ENCODE assay signal across 10 mouse cellular contexts in the genomic region with DNA sequence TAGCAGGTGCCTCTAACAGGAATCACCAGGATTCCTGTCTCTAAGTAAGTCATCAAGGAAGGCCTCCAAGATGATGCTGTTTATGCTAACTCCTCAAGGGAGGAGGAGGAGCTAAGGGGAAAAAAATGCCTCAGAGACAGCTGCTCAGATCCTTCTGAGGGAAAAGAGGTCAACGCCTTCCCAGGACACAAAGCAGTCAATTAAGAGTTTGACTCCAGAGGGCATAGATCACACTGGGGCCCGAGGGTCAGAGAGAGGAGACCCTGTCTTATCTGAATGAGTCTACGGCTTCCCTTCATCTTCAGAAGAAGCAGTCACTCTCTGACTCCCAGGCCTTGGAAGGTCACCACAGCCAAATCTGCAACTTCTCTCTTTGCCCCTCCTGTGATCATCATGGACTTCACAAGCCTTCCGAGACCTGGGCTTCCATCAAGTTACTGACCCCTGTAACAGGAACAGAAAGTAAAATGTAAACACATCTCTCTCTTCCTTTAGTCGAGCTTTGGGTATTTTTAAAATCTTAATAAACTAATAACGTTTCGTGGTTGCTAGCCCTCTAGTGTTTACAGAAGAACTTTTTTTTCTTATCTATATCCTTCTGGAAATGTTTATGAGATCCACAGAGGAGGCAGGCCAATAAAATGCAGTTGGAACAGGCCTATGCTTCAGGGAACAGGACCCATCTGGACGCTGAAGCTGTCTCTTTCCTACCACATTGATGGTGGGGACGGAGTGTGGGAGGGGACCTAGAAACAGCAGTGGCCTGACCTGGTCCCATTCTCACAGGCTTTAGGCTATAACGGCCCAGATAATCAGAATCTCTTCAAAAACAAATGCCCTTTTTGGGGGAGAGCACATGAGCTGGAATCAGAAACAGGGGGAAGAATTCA.
DNase-seq lines count a peak whose midpoint lies in the region; ATAC-seq lines count a peak whose summit lies in the region.
"Had no signal": no experiment of that assay in that cellular context is flagged by ENCODE, and none has a peak within 500 bp of the region (broad histone marks: within the 10 kb centered on the region; RNA-seq: fewer than 3 reads in every experiment).

No protein-coding gene starts in this region.

- H3K27ac ChIP-seq in kidney, embryonic 14.5 days (ENCODE audit: low read depth, low read length) = peak overlapping the region; percentile 68; the same call in 1 of the 2 replicates
- peak overlapping the region; percentile 46 for H3K27ac ChIP-seq in intestine, embryonic 15.5 days
- H3K27ac ChIP-seq: embryonic facial prominence, embryonic 13.5 days; macrophage had no signal

- H3K9me3 ChIP-seq in kidney, embryonic 14.5 days (ENCODE audit: control insufficient read depth, low read length) = no peaks in the 10 kb centered on the region
- no peaks in the 10 kb centered on the region for H3K9me3 ChIP-seq in intestine, embryonic 15.5 days
- H3K9me3 ChIP-seq: embryonic facial prominence, embryonic 13.5 days had no signal

- H3K9ac ChIP-seq in kidney, embryonic 14.5 days (ENCODE audit: low read depth, low read length) = no peak overlapping the region
- no peak overlapping the region for H3K9ac ChIP-seq in intestine, embryonic 15.5 days
- H3K9ac ChIP-seq: embryonic facial prominence, embryonic 13.5 days had no signal

- no peak overlapping the region for H3K4me3 ChIP-seq in kidney, embryonic 14.5 days (ENCODE audit: low read length)
- no peak overlapping the region for H3K4me3 ChIP-seq in intestine, embryonic 15.5 days (replicated peaks)
- H3K4me3 ChIP-seq: embryonic facial prominence, embryonic 13.5 days had no signal

- H3K4me1 ChIP-seq in kidney, embryonic 14.5 days (ENCODE audit: control insufficient read depth, insufficient read depth, low read length) = 0 out of 2 replicates have a peak, but pooled peaks cover 3% of the 10 kb centered on the region
- H3K4me1 ChIP-seq in intestine, embryonic 15.5 days (replicated peaks) = peaks cover 6% of the 10 kb centered on the region; the same call in 1 of the 2 replicates

- WGBS in kidney, embryonic 14.5 days = 20% methylated on average over 10 of the region's 10 CpGs
- 19% methylated on average over 10 of the region's 10 CpGs for WGBS in intestine, embryonic 15.5 days

- no peaks in the 10 kb centered on the region; the same call in 1 of the 2 replicates for H3K27me3 ChIP-seq in kidney, embryonic 14.5 days (ENCODE audit: control insufficient read depth, insufficient read depth, low read length)
- H3K27me3 ChIP-seq in intestine, embryonic 15.5 days (replicated peaks) = no peaks in the 10 kb centered on the region
- H3K27me3 ChIP-seq: embryonic facial prominence, embryonic 13.5 days had no signal

- no peaks in the 10 kb centered on the region for H3K36me3 ChIP-seq in kidney, embryonic 14.5 days (ENCODE audit: control insufficient read depth, insufficient read depth, low read length)
- H3K36me3 ChIP-seq in intestine, embryonic 15.5 days = no peaks in the 10 kb centered on the region

- ATAC-seq in kidney, embryonic 14.5 days (ENCODE audit: low FRiP score, low TSS enrichment) = peak; percentile 85
- ATAC-seq in intestine, embryonic 15.5 days = peak; percentile 78
- ATAC-seq in granulocyte monocyte progenitor cell, adult 5-6 weeks (replicated peaks; ENCODE audit: poor library complexity, severe bottlenecking) = no peak
- ATAC-seq: forebrain, embryonic 16.5 days had no signal

- no peak for DNase-seq in kidney, adult 18-20 months
- peak; percentile 36 for DNase-seq in embryo, embryonic 11 days
- peak; percentile 42 for DNase-seq in retina, postnatal 1 day
- DNase-seq in adrenal gland, adult (ENCODE audit: inconsistent age in 2 of 2, low spot score in 1 of 2) = no peak

- H3K4me2 ChIP-seq in kidney, embryonic 14.5 days (replicated peaks; ENCODE audit: low read depth, low read length) = no peak overlapping the region
- no peak overlapping the region for H3K4me2 ChIP-seq in intestine, embryonic 15.5 days (replicated peaks)
- H3K4me2 ChIP-seq: embryonic facial prominence, embryonic 13.5 days had no signal

Comparison
In these comparisons a context has a peak if more than half of its experiments do, and no peak if none do; other contexts are left out.
1. DNase-seq: peak in embryo, embryonic 11 days (single experiment) and retina, postnatal 1 day (single experiment); none in kidney, adult 18-20 months (single experiment) and adrenal gland, adult (0 of 2).